Mouse (Mus musculus) urinary bladder, adult 2 months (tissue): ENCODE measurements around the gene Extl1. TPM values are rescaled to one million over a fixed set of nuclear protein-coding genes. Genes with fewer than 3 reads are reported as not detected.
"Not testable (repeated sequence)": the region's sequence is repeated elsewhere in the genome, so short reads cannot be mapped to it uniquely, and the experiment has no call there.

Experiments used
- DNase-seq: peaks from one replicate; pipeline ENCODE4 v3.0.0; 2022; ENCODE audit warnings: low spot score
- polyA plus RNA-seq: library from polyadenylated mRNA; depleted of rRNA; stranded (reverse); fragments of >200 nt; gene quantifications from 2 replicates; pipeline ENCODE4 v1.2.3, GENCODE M21; 2012

Extl1 gene
- polyA plus RNA-seq, 1 experiment = 10.9 TPM

DNA sequence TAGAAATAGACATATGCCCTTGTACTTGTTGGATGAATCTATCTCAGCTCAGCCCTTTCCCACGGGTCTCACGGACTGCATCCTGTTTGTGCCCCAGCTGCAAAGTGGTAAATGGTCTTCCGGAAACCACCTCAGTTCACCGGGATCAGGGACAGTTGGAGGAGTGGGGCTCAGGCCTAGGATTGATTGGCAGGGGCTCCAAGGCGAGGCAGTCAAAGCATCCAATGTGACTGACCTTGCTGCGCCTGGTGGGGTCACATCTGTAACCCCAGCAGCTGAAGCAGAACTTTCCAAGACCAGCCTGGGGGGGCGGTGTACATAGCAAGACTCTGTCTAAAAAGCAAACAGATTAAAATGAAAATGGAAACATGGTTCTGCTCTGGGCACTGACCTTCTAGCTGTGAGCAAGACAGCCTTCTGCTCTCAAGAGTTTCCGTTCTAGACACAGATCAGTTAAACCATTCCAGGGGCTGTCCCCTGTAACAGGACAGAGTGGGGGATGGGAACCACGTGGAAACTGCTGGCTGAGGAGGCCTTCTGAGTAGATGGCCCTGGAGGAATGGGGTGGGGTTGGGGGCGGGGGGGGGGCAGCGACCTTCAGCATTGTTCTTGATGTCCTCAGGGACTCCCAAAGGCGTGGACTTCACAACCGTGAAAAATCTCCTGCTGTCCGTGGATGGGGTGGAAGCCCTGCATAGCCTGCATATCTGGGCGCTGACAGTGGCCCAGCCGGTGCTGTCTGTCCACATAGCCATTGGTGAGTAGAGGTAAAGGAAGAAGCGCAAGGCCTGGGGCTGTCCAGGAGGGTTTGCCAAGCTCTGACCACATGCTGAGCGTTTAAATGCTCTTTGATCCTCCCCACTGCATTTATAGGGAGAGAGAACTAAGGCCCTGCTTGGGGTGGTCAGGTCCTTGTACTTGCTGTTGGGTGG lies 32.1 kb downstream of the Extl1 start:
- no peak for DNase-seq

DNA sequence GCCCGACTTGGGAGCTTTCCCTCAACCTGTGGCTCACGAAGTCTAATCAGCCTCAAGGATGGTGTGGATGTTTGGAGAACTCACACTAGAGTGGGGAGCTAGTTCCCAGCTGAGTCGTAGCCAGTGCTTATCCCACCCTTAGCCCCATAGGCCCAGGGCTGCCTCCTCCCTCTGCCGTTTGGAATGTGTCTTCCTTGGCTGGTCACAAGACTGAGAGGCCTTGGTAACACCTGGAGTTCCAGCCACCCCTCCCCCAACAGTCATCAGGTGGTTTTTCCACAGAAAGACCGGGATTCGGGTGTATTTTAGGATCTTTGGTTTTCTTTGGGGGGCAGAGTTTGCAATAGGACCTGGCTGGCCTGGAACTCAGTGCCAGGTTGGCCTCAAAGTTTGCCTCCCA lies 33.0 kb downstream of the Extl1 start:
- DNase-seq = no peak

DNA sequence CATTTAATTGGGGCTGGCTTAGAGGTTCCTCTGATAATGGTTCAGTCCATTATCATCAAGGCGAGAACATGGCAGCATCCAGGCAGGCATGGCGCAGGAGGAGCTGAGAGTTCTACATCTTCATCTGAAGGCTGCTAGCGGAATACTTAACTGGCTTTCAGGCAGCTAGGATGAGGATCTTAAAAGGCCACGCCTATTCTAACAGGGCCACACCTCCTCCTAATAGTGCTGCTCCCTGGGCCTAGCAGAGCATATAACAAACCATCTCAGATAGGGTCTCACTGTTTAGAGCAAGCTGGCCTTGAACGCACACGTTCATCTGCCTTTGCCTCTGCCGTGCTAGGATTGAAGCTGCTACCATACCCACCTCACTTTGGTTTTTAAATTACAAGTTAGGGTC lies 33.8 kb downstream of the Extl1 start:
- no peak for DNase-seq

DNA sequence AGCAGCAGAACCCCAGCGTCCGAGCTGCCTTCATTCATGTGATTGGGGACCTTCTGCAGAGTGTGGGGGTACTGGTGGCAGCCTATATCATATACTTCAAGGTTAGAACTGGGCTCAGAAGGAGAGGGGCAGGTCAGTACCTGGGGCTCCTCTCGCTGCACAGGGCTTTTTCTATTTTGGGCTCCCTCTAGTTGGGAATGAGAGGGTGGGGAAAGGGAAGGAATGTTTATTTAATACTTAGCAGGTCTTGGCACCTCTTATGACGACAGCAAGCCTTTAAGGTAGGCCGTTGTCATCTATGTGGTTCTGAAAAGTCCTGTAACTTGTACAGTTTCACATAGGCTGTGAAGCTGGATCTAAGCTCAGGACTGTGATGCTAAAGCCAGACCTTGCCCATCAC lies 35.1 kb downstream of the Extl1 start:
- DNase-seq = no peak

DNA sequence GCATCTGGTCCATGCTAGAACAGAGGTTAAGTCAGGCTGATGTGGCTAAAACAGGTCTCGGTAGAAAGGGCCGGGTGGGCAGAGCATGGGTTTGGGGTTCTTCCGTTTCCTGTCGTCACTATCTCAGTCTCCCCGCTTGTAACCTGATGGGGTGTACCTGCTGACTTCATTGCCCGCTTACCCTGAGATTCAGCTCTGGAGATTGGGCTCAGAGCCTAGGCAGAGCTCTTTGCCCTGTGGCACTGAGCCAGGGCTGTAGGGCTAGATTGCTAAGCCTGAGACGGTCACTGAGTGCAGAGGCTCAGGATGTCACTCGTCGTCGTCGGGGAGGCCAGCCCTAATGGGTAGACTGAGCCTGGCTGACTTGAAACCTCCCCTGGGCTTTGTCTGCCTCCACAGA lies 35.6 kb downstream of the Extl1 start:
- DNase-seq = no peak

DNA sequence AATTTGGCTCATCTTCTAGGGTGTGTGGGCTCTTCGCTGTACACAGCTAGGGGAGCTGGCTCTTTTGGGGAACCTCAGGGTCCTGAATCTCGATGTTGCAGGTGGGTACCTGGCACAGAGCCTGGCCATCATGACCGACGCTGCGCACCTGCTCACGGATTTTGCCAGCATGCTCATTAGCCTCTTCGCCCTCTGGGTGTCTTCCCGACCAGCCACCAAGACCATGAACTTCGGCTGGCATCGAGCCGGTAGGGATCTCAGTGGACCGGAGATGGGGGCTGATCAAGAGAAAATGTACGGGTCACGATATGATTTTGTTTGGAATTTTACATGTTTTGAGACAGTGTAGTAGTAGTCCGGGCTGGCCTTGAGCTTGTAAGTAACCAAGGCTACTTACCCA lies 37.8 kb downstream of the Extl1 start:
- no peak for DNase-seq

DNA sequence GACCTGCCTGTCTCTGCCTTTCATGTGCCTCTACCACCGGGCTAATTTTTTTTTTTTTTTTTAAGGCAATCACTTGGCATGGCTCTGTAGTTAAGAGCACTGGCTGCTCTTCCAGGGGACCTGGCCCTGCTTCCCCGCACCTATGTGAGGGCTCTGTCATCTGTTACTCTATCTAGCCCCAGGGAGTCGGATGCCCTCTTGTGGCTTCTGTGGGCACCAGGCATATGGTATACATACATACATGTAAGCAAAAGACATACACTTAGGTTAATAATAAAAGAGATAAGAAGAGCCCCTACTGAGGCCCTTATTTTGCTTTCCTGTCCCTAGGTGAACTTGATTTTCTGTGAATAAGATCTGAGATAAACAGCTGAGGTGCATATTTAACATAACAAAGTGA lies 39.0 kb downstream of the Extl1 start:
- DNase-seq = no peak

DNA sequence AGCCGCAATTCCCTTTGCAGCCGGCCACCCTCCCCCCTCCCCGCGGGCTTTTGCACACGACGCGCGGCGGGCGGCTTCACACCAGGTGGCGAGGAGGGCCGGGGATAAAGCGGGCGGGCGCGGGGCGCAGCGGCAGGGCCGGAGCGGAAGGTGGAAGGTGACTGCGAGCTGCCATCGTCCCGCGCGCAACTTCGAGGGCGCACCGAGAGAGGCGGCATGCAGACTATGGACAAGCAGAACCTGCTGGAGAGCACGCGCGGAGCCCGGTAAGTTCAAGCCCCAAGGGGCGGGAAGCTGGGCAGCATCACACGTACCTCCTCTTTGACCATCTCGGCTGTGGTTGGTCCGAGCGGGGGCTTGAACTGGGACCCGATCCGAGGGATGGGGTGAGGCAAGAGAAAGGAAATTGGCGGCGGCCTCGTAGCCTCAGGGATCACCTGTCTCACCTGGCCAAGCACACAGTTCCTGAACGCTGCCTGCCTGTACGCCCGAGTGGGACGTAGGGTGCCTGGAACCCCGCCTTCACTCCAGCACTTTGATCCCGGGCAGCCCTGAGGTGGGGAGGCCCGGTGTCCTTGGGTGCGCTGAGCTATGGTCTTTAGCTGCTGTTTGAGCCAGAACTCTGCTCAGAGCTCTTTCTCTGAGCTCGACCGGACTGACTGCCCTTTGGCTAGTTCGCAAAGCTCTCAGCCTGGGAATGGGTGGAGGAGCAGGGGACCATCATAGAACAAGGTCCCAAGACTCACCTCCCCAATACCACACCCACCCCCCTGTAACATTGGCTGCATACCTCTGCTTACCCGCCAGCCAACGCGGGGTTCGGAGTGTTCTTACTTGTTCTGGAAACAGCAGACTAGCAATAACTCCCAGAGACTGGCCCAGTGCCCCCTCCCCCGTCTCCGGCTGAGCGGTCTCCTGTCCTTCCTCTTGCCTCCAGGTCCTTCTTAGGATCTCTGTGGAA lies 40.3 kb downstream of the Extl1 start, which contains the start of gene Slc30a2:
Gene Slc30a2 (plus strand): TSS at position 111 of the 961 bp plus-strand sequence.
- DNase-seq = no peak

DNA sequence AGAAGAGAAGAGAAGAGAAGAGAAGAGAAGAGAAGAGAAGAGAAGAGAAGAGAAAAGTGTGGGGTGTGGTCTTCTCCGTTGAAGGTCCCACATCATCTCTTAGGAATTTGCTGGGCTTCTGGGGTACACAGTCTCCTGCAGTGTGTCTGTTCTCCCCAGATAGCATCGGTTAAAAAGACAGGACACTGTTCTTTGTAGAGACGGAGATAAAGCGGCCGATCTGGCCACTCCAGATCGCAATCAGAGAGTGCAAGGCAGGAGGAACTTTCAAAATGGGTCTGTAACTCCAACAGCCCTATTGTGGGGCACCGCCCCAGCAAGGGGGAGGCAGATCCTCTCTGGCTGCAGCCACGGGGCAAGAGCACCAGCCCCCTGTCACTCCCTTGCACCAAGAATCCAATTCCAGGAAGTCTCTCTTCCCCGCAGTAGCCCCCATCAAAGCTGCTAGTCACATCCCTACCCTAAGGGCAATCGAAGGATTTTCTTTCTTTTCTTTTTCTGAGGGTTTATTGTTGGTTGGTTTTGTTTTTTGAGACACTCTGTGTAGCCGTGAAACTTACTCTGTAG lies 41.4 kb downstream of the Extl1 start:
- DNase-seq = no peak

DNA sequence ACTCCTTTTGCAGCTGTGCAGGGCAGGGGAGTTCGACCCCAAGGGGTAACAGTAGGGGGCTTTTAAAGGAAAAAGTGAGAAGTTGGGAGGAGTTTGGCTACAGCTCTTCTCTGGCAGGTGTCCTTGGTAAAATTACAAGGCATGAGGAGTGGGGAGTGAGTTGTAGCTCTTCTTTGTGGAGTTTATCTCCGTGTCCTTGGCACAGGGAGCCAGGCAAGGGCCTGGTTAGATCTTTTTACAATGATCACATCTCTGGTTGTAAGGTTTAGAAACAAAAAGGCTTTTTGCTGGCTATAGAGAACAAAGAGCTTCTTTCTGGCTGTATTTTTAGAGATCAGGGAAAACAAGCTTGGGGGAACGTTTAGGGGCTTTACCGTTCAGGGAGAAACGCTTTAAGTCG lies 42.4 kb downstream of the Extl1 start:
- DNase-seq = not testable (repeated sequence)

DNA sequence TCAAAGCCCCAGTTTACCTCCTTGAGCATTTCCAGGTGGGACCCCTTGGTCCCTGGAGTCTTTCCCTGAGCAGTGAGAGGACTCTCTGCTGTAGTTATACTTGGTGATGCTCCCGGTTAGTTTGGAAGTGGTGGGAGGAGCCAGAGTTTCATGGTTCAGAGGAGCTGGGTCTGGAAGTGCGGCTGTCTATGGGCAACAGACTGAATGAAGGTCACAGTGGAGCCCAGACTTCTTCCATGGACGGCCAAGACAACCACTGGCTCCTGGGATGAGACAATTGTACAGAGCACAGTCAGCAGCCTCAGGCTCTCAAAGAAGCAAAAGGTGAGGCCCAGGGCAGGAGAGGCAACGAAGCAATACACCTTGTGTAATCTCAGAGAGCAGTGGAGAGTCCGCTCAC lies 53.4 kb downstream of the Extl1 start:
- DNase-seq = no peak

DNA sequence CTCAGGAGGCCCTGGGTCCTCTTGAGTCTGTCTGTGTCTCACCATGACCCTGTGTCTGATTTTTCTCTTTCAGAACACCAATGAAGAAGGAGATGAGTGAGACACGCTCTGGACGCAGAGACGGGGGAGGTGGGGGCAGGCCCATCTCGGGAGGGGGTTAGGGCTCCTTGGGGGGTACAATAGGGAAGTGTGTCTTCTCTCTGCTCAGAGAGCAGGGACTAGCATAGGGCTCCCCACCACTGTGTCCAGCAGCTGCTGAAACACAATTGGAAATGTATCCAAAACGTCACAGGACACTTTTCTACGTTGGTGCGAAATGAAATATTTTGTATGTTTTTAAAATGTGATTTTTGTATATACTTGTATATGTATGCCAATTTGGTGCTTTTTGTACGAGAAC lies 54.8 kb downstream of the Extl1 start:
- DNase-seq = no peak

DNA sequence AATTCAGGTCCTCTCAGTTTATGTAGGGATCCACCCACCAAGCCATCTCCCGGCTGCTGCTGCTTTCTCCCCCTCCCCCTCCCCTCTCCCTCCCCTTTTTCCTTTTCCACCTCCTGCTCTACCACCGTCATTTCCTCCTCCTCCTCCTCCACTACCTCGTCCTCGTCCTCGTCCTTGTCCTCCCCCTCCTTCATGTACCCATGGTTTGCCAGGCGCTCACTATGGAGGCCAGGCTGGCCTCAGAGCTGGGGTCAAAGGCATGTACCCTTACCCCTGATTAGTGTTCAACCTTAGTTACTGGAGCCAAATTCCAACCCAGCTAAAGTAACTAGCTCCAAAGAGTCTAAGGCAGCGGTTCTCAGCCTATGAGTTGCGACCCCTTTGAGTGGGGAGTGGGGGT lies 55.5 kb downstream of the Extl1 start:
- DNase-seq = no peak

DNA sequence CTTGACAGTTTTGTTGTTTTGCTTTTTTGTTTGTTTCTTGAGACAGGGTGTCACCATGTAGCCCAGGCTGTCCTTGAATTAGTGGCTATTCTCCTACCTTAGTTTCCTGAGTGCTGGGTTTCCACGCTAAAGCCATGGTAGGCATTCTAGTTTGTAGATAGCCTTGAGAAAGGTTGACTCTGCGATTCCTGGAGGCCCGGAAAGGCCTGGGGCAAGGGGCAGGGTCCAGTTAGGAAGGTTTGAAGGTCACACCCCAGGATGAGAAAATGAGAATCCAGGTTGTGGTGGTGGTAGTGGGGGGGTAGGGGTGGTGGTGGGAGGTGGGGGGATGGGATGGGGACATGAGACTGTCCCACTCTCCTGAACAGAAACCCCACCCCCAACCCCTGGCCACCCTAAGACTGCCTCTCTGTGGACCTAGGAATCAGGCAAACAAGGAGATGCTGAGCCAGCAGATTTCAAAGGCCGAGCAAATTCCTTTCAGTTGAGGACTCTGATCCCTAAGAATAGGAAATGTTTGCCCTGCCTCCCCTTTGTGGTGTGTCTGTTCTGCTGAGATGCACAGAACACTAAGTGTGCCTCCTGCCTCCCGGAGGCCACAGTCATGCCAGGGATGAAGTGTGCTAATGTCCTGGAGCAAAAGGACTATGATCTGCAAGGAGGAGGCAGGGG lies 56.7 kb downstream of the Extl1 start:
- DNase-seq = no peak

DNA sequence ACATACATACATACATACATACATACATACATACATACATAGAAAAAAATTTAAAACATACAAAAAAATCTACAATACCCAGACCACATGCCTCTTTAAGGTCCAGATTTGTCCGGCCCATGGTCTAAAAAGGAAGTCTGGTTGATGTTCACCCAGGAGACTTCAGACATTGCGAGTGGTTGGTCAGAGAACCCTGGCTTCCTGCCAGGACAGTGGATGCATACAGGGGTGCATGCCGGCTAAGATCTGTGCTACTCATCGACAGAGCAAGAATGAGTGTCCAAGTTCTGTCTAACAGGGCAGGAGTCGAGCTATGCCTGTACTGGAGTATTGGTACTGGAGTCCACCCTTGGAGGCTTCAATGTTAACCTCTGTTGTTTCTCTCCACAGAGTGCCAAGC lies 59.0 kb downstream of the Extl1 start:
- no peak for DNase-seq

DNA sequence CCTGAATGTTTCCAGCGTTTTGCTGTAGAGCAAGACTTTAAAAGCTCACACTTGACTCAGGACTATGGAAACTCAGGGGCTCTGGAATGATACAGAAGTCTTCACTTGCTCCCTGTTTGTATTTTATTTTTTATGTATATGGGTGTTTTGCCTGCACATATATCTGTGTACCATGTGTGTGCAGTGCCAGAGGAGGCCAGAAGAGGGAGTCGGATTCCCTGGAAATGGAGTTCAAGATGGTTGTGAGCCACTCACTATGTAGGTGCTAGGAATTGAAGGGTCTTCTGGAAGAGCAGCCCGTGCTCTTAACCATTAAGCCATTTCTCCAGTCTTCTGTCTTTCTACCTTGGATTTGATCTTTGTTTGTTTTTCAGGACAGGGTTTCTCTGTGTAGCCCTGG lies 62.1 kb downstream of the Extl1 start:
- DNase-seq = no peak

DNA sequence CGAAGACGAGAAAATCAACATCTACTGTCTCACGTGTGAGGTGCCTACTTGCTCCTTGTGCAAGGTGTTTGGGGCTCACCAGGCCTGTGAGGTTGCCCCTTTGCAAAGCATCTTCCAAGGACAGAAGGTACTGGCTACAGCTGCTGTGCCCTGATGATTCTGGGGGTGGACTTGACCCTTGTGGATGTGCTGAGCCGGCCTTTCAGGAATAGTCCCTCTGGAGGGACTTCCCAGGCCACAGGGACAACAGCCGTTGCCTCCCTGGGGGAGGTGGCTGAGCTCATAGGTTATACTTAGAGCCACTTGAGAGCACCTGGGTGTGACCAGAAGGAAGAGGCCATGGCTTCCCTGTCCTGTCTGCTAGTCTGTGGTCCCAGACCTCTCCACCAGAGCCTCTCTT lies 64.0 kb downstream of the Extl1 start:
- DNase-seq = no peak

DNA sequence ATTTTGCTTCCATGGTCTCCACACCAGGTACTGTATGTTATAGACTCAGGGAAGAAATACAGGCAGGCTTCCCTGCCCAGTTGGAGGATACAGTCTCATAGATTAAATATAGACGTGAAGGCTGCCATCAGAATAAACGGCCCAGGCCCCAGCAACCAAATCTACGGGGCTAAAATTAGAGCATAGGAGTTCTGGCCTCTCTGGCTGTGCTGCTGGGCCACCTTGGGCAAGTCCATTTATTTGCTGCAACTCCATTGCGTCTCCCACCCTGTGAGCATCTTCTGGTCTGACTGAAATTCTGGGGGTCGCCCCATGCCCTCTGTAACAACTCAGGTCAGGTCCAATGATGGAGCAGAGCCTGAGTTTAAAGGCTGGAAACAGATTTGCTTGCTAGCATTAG lies 64.6 kb downstream of the Extl1 start:
- no peak for DNase-seq

DNA sequence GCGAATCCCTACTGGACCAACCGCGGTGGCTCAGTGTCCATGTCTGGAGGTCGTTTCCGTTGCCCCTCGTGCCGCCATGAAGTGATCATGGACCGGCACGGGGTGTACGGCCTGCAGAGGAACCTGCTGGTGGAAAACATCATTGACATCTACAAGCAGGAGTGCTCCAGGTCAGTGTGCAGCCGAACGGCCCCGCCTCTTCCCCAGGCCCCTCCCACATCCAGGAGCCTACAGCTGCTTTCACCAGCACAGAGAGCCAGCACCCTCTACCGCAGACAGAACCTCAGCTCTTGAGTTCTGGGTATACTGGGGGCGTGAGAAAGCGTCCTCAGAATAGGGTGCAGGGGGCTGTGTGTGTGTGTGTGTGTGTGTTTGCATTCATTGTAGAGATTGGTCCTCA lies 67.3 kb downstream of the Extl1 start:
- DNase-seq = no peak

DNA sequence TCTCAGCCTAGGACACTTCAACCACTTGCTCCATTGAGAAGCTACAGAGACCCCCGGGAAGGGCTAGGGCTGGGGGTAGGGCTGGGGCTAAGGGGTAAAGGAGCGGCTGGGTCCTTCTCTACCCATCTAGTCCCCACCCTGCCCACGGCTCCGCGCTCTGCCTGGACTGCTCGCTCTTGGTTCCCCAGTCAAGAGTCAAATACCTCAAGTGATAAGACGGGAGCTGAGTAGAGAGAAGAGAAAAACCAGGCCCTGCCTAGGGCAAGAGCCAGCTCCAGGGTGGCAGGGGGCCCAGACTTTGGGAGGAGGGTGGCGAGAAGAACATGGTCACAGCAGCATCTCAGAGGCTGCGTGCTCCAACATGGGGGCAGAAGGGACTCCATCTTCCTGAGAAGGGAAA lies 68.2 kb downstream of the Extl1 start:
- no peak for DNase-seq

DNA sequence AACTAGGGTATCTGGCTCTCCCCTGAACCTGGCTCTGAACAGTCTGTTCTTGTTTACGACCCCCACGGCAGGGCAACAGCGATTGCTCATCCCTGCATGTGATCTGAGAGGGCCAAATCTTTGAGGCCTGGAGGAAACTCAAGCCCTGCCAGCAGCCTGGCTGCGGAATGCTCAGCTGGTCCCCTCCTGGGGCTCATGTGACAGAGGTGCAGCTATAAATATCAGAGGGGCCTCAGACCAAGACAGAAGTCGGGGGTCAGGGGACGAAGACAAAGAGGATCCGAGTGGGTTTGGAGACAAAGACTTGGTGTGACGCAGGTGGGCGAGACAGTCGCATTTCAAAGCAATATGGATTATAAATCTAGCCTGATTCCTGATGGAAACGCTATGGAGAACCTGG lies 68.8 kb downstream of the Extl1 start, which contains the start of gene Trim63:
Gene Trim63 (plus strand): TSS at position 245 of the 400 bp plus-strand sequence.
- no peak for DNase-seq
